Mouse (Mus musculus) intestine, embryonic 14.5 days (tissue): Measurements from ENCODE around the gene Ndc1. TPM values are rescaled to one million over a fixed set of nuclear protein-coding genes. Genes with fewer than 3 reads are reported as not detected.

ENCODE experiments used
- ATAC-seq: fragments of 200-750 bp; cut with Nextera tagmentation; replicated peaks from 2 replicates; pipeline ENCODE4 v1.8.0; 2017; ENCODE audit warnings: low read depth, moderate number of reproducible peaks, moderate TSS enrichment, moderate library complexity; ENCODE audit not compliant: low FRiP score, low TSS enrichment
- DNase-seq: peaks from one replicate; pipeline ENCODE4 v3.0.0-alpha.2; 2018; ENCODE audit warnings: low spot score
- H3K27ac ChIP-seq: fragments of 300-500 bp; sonication (generic); 2 replicates; pipeline ENCODE4 v1.5.1; 2014; ENCODE audit warnings: low read depth, mild to moderate bottlenecking, control low read depth
- H3K27me3 ChIP-seq: fragments of 300-500 bp; sonication (generic); replicated peaks from 2 replicates; pipeline ENCODE4 v1.6.1; 2014; ENCODE audit warnings: low read length, control low read depth; ENCODE audit not compliant: control insufficient read depth, insufficient read depth
- H3K36me3 ChIP-seq: fragments of 300-500 bp; sonication (generic); 2 replicates; pipeline ENCODE4 v1.6.1; 2014; ENCODE audit warnings: low read length, control low read depth; ENCODE audit not compliant: control insufficient read depth, insufficient read depth
- H3K4me1 ChIP-seq: fragments of 300-500 bp; sonication (generic); replicated peaks from 2 replicates; pipeline ENCODE4 v1.6.1; 2014; ENCODE audit warnings: low read length, control low read depth, mixed read lengths; ENCODE audit not compliant: control insufficient read depth, insufficient read depth
- H3K4me2 ChIP-seq: fragments of 300-500 bp; sonication (generic); 2 replicates; pipeline ENCODE4 v1.6.1; 2014; ENCODE audit warnings: low read length
- H3K4me3 ChIP-seq: fragments of 300-500 bp; sonication (generic); 2 replicates; pipeline ENCODE4 v1.5.1; 2014; ENCODE audit warnings: low read depth, low read length, control low read depth, mixed read lengths
- H3K9ac ChIP-seq: fragments of 300-500 bp; sonication (generic); 2 replicates; pipeline ENCODE4 v1.6.1; 2014; ENCODE audit warnings: mild to moderate bottlenecking, low read length
- H3K9me3 ChIP-seq: fragments of 300-500 bp; sonication (generic); 2 replicates; pipeline ENCODE4 v1.6.1; 2016; ENCODE audit warnings: low read length, control low read depth; ENCODE audit not compliant: control insufficient read depth
- WGBS: fragments of 180-500 bp; shearing (Covaris S2); extraction: QIAGEN DNeasy Blood & Tissue Kit; methylation state at CpG from one replicate; pipeline ENCODE4 v1.1.7; 2014; 5-methylcytosine and 5-hydroxymethylcytosine counted together
- polyA plus RNA-seq: library from polyadenylated mRNA; unstranded; fragments of >200 nt; fragmentation: Nextera tagmentation; extraction: Ambion mirVana; gene quantifications from 2 replicates; pipeline ENCODE4 v1.2.1, GENCODE M21; 2014

The Ndc1 gene
- 41.2 and 41.8 TPM in 2 replicates for polyA plus RNA-seq

DNA sequence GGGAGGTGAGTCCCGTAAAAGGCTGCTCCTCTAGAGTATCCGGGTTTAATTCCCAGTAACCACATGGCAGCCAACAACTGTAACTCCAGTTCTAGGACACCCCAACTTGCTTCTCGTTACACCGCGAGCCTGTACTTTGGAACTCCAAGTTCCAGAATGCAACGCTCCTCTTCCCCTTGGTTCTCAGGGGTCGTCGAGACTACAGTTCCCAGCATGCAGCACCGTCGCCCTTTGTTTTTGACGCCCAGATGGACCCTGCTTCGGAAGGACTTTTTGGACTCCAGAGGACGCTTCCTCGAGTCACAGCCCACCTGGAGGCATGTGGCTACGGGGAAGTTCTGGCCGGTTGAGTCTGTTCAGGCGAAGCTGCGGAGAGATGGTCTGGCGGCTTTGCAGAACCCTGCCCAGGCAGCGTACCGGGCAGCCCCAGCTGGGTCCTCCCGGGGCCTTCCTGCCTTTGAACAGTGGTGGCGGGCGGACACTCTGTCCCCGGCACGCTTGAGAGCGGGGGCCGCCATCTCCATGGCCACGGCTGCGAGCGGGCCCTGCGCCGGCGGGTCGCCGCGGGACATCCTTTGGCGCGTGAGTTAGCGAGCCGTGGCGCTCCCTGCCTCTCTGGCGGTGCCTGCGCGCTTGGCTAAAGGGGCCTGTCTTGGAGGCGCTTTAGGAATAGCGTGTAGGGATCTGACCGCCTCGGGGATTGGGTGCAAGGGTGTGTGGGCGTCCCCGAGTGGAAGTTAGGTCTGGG lies at the start of gene Ndc1:
Ndc1 (plus strand) TSS at position 218 of the 748 bp plus-strand sequence.
- peak; percentile 95 for ATAC-seq
- H3K4me3 ChIP-seq, result peak within 1 kb of the TSS; percentile 97
- H3K4me1 ChIP-seq, result peaks cover 9% of the 10 kb centered on the region
- no peaks in the 10 kb centered on the region for H3K9me3 ChIP-seq
- peak within 1 kb of the TSS; percentile 86 for H3K4me2 ChIP-seq
- peak within 1 kb of the TSS; percentile 90 for H3K27ac ChIP-seq
- H3K36me3 ChIP-seq, result peaks cover 32% of the 10 kb centered on the region
- DNase-seq, result peak; percentile 97
- peak within 1 kb of the TSS; percentile 86 for H3K9ac ChIP-seq
- H3K27me3 ChIP-seq, result no peaks in the 10 kb centered on the region
- under 1% methylated on average over 50 of the region's 51 CpGs for WGBS

DNA sequence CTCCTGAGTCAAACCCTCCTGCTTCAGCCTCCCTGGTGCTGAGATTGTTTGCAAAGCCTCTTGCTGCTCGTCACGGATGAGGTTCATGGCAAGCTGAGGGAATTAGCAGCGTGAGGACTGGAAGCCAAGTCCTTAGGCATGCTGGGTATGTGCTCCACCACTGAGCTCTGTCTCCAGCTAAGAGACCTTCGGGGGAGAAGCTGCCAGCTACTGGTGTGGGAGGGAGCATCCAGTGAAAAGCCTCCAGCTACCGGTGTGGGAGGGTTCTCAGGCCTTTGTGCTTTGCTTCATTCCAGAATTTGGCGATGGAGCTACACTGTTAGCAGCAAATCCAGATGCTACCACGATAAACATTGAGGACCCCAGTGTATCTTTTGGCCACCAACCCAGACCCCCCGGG lies 48.9 kb upstream of the Ndc1 start:
- Histone ChIP-seq H3K9me3 (no peaks in the 10 kb centered on the region), H3K4me1 (peaks cover 5% of the 10 kb centered on the region), H3K4me2 (no peak overlapping the region), H3K9ac (no peak overlapping the region), H3K27me3 (no peaks in the 10 kb centered on the region), H3K36me3 (peaks cover 45% of the 10 kb centered on the region), H3K27ac (no peak overlapping the region), H3K4me3 (no peak overlapping the region)
- DNase-seq (no peak), ATAC-seq (no peak)
- 82% methylated on average over 8 of the region's 8 CpGs for WGBS

DNA sequence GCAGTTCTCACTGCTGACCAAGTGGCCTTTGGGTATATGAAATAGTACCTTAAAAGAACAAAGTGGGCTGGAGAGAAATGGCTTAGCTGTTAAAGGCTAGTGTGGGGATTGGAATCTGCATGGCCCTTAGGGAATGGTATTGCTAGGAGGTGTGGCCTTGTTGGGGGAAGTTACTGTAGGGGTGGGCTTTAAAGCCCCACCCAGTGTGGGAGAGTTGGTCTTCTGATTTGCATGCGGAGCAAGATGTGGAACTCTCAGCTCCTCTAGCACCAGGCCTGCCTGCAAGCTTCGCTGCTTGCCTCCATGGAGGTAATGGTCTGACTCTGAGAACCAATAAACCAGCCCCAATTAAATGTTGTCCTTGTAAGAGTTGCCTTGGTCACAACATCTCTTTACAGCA lies 46.5 kb upstream of the Ndc1 start:
- no peaks in the 10 kb centered on the region for H3K4me1 ChIP-seq
- ATAC-seq, result no peak
- H3K27ac ChIP-seq, result no peak overlapping the region
- no peak overlapping the region for H3K4me3 ChIP-seq
- H3K36me3 ChIP-seq, result peaks cover 47% of the 10 kb centered on the region
- H3K9ac ChIP-seq, result no peak overlapping the region
- no peak overlapping the region for H3K4me2 ChIP-seq
- no peak for DNase-seq
- 78% methylated on average over 2 of the region's 2 CpGs for WGBS
- no peaks in the 10 kb centered on the region for H3K9me3 ChIP-seq
- no peaks in the 10 kb centered on the region for H3K27me3 ChIP-seq

DNA sequence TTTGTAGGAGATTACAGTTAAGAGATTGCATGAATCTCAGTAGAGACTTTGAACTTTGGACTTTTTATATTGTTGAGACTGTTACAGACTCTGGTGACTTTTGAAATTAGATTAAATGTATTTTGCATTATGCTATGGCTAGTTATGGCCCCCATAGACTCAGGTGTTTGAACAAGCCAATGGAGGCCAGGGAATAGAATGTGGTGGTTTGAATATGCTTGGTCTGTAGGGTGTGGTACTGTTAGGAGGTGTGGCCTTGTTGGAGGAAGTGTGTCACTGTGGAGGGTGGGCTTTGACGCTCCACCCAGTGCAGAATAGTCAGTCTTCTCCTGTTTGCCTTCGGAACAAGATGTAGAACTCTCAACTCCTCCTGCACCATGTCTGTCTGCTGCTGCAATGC lies 44.5 kb upstream of the Ndc1 start:
- Histone ChIP-seq H3K9me3 (no peaks in the 10 kb centered on the region), H3K27me3 (no peaks in the 10 kb centered on the region), H3K36me3 (peaks cover 43% of the 10 kb centered on the region), H3K4me3 (no peak overlapping the region), H3K27ac (no peak overlapping the region), H3K4me2 (no peak overlapping the region), H3K9ac (no peak overlapping the region), H3K4me1 (no peaks in the 10 kb centered on the region)
- DNase-seq (no peak), ATAC-seq (no peak)
- 87% methylated on average over 2 of the region's 2 CpGs for WGBS

DNA sequence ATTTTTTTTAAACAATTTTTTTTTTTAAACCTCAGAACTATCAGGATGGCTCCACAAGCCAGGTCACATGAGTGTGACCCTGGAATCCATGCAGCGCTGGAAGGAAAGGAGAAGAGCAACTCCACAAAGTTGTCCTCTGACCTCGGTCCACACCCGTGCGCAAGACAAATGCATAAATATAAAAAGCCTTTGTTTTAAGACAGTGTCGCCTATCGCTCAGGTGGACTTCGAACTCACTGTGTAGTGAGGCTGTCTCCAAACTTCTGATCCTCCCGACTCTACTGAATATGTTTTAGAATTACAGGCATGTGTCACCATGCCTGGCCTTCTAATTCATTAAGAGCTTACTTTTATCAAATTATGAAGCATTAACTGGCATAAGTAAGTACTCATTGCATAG lies 39.1 kb upstream of the Ndc1 start:
- Histone ChIP-seq H3K4me2 (no peak overlapping the region), H3K9me3 (no peaks in the 10 kb centered on the region), H3K4me1 (no peaks in the 10 kb centered on the region), H3K9ac (no peak overlapping the region), H3K4me3 (no peak overlapping the region), H3K27ac (no peak overlapping the region), H3K36me3 (peaks cover 6% of the 10 kb centered on the region; the same call in 1 of the 2 replicates), H3K27me3 (no peaks in the 10 kb centered on the region)
- no peak for DNase-seq
- no peak for ATAC-seq
- WGBS, result 83% methylated on average over 8 of the region's 8 CpGs

DNA sequence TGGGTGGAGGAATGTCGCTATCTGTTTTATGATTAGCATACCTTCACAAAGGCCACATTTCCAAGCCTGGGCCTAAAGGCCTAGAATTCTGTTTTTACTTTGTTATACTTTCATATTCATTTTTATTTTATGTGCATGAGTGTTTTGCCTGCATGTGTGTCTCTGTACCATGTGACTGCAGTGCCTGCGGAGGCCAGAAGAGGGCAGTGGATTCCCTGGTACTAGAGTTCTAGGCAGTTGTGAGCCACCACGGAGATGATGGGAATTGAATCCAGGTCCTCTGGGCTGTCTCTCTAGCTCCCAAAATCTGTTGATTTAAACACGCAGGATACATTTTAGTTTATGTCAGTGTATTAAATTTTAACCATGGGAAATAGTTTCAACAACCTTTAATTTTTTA lies 34.1 kb upstream of the Ndc1 start:
- Histone ChIP-seq H3K4me2 (no peak overlapping the region), H3K4me1 (no peaks in the 10 kb centered on the region), H3K27me3 (no peaks in the 10 kb centered on the region), H3K27ac (no peak overlapping the region), H3K36me3 (no peaks in the 10 kb centered on the region; the same call in 1 of the 2 replicates), H3K9me3 (no peaks in the 10 kb centered on the region), H3K9ac (no peak overlapping the region), H3K4me3 (no peak overlapping the region)
- WGBS, result 94% methylated on average over 4 of the region's 4 CpGs
- DNase-seq (no peak), ATAC-seq (no peak)

DNA sequence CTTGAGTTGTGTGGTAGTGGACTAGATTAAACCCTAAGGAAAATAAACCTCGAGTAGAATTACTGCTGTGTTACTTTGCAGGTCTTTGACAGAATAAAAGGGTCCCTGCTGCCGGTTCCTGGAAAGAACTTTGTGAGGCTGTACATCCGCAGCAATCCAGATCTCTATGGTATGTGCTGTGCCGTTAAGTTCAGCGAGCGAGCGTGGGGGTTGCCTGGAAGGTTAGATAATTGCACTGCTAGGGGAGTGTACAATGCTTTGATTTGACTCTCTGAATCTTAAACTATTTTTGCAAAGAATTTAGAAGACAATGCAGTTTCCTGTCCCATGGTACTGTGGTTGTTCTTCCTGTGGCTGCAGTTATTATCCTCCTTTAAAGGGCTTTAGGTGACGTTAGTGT lies 31.2 kb upstream of the Ndc1 start:
- no peak for ATAC-seq
- Histone ChIP-seq H3K9ac (no peak overlapping the region), H3K4me2 (no peak overlapping the region), H3K9me3 (no peaks in the 10 kb centered on the region), H3K27ac (no peak overlapping the region), H3K36me3 (no peaks in the 10 kb centered on the region; the same call in 1 of the 2 replicates), H3K27me3 (no peaks in the 10 kb centered on the region), H3K4me1 (no peaks in the 10 kb centered on the region), H3K4me3 (no peak overlapping the region)
- no peak for DNase-seq
- 62% methylated on average over 8 of the region's 8 CpGs for WGBS

DNA sequence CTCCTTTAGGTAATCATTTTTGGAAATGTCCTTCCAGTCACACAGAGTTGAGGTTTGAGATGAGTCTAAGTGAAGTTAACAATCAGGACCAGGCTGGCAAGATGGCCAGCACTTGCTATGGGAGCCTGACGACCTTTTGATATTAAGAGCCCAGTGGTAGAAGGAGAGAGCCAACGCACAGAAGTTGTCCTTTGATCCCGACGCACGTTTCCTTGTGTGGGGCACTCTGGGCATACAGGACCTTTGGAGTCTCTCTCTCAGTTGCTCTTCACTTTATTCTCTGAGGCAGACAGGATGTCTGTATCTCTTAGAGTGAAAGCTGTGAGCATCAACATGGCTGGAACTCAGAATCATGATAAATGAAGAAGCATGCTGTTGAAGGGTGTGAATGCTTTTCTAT lies 30.1 kb upstream of the Ndc1 start:
- ATAC-seq, result no peak

DNA sequence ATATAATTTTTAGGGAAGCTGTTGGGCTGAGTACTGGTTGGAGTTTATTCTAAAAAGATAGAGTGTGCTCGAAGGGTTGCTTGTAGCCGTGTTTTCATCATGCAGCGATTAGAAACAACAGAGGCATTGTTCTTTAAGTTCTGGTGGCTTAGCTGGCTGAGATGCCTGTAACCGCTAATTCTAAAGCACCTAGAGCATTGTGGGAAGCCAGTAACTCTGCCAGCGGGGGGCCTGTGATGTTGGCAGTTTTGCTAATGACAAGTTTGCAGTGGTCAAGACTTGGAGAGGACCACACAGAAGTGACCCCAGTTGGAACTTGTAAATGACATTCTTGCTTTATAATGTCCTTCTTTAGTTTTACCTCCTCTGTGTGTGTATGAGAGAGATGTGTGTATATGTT lies 26.2 kb upstream of the Ndc1 start:
- 74% methylated on average over 5 of the region's 5 CpGs for WGBS
- Histone ChIP-seq H3K9ac (no peak overlapping the region), H3K4me1 (no peaks in the 10 kb centered on the region), H3K27ac (no peak overlapping the region), H3K4me2 (no peak overlapping the region), H3K9me3 (no peaks in the 10 kb centered on the region), H3K4me3 (no peak overlapping the region), H3K27me3 (no peaks in the 10 kb centered on the region), H3K36me3 (peaks cover 13% of the 10 kb centered on the region; the same call in 1 of the 2 replicates)
- ATAC-seq, result no peak
- DNase-seq, result no peak

More for the DNA sequence above, 30.1 kb upstream of the Ndc1 start:
- Histone ChIP-seq H3K9me3 (no peaks in the 10 kb centered on the region), H3K27ac (no peak overlapping the region), H3K27me3 (no peaks in the 10 kb centered on the region), H3K36me3 (peaks cover 4% of the 10 kb centered on the region; the same call in 1 of the 2 replicates), H3K4me1 (no peaks in the 10 kb centered on the region), H3K4me3 (no peak overlapping the region), H3K4me2 (no peak overlapping the region), H3K9ac (no peak overlapping the region)
- WGBS, result 80% methylated on average over 5 of the region's 5 CpGs
- DNase-seq, result no peak
